Mouse (Mus musculus) cerebellum, adult 2 months (tissue): ENCODE measurements around the gene Ddx11.

ENCODE experiments used
- CTCF ChIP-seq: fragments of 200-500 bp; IDR thresholded peaks from 2 replicates; pipeline ENCODE4 v1.5.1; 2011; ENCODE audit warnings: low read depth, mild to moderate bottlenecking, control low read depth, low read length, moderate library complexity, borderline replicate concordance; ENCODE audit not compliant: insufficient read depth
- POLR2A ChIP-seq: fragments of 200-500 bp; IDR thresholded peaks from 2 replicates; pipeline ENCODE4 v1.6.1; 2011; ENCODE audit warnings: low read length, control low read depth, borderline replicate concordance; ENCODE audit not compliant: insufficient read depth

GRCm38 (mm10) chr17:66104076-66104475 lies 19.2 kb upstream of the Ddx11 start:
- no peak for TF ChIP-seq POLR2A
- TF ChIP-seq CTCF: no peak
